Mouse (Mus musculus): ENCODE data around the gene Arl5b.

DNA sequence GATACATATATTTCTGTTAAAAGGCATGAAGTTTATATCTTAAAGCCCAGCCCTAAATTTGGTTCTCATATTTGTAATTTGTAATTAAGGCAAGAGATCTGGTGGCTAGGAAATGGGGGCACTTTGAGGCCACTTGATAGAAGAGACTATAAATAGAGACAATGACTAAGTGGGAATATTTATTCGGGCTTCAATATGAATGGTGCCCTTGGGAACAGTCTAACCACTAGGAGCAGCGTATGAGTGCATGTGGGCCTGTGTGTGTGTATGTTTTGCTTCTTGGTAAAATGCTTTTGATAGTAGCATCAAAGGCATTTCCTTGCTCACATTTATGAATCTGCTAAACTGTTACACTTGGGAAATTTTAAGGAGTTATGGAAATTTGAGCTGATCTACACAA, 62.1 kb downstream of the Arl5b start:
- TF ChIP-seq ZNF384 (IDR thresholded peaks at IDR 0.05; ENCODE audit: low read depth, low read length) (no peak), ZC3H11A (IDR thresholded peaks at IDR 0.05; ENCODE audit: borderline replicate concordance, low read depth, low read length) (no peak), HCFC1 (IDR thresholded peaks at IDR 0.05; ENCODE audit: borderline replicate concordance, insufficient read depth, low read length) (no peak)

All from ES-E14 (cell line).